ENCODE assay signal across 8 mouse cellular contexts in genomic region chr6:86497071-86497815, GRCm38 (mm10). TPM values are rescaled to one million over a fixed set of nuclear protein-coding genes. Genes with fewer than 3 reads are reported as not detected.
A peak's percentile ranks its signal among the peaks of the same experiment; 100 is the strongest.
DNase-seq lines count a peak whose midpoint lies in the region; ATAC-seq and TF ChIP-seq lines count a peak whose summit lies in the region.

No protein-coding gene starts in this region.

- no peaks in the 10 kb centered on the region for H3K9me3 ChIP-seq in embryonic facial prominence, embryonic 11.5 days (replicated peaks; ENCODE audit: control insufficient read depth, low read length)
- no peaks in the 10 kb centered on the region for H3K9me3 ChIP-seq in hindbrain, postnatal 0 days (ENCODE audit: low read length)
- H3K9me3 ChIP-seq in liver, embryonic 15.5 days (replicated peaks), result no peaks in the 10 kb centered on the region

- peaks cover 3% of the 10 kb centered on the region; the same call in 1 of the 2 replicates for H3K4me1 ChIP-seq in embryonic facial prominence, embryonic 11.5 days (ENCODE audit: control insufficient read depth, insufficient read depth, low read length)
- no peaks in the 10 kb centered on the region for H3K4me1 ChIP-seq in hindbrain, postnatal 0 days (ENCODE audit: insufficient read depth, low read length)
- H3K4me1 ChIP-seq in liver, embryonic 15.5 days (replicated peaks), result peaks cover 44% of the 10 kb centered on the region

- H3K4me3 ChIP-seq in layer of hippocampus, adult 2 months, result peak overlapping the region; percentile 34
- 0 out of 2 replicates have a peak overlapping the region, but pooled peaks have one; percentile 7 for H3K4me3 ChIP-seq in embryonic facial prominence, embryonic 11.5 days (ENCODE audit: low read depth, low read length)
- no peak overlapping the region for H3K4me3 ChIP-seq in hindbrain, postnatal 0 days (ENCODE audit: low read length)
- H3K4me3 ChIP-seq in liver, embryonic 15.5 days (replicated peaks), result peak overlapping the region; percentile 44

- DNase-seq in layer of hippocampus, adult 2 months (ENCODE audit: low spot score in 2 of 2), result no peak
- DNase-seq in layer of hippocampus, adult 18-20 months (ENCODE audit: low spot score in 2 of 2), result no peak
- DNase-seq in embryonic facial prominence, embryonic 11.5 days (ENCODE audit: low spot score), result peak; percentile 73
- DNase-seq in hindbrain, postnatal 0 days (ENCODE audit: low spot score), result peak; percentile 26
- no peak for DNase-seq in c-Kit-positive CD71-positive TER-119-positive erythroid progenitor cells, embryonic 14.5 days (ENCODE audit: low spot score)
- DNase-seq in frontal cortex, postnatal 14 days (ENCODE audit: low spot score in 2 of 2), result no peak

- no peaks in the 10 kb centered on the region for H3K36me3 ChIP-seq in embryonic facial prominence, embryonic 11.5 days (replicated peaks; ENCODE audit: control insufficient read depth, insufficient read depth, low read depth, low read length)
- H3K36me3 ChIP-seq in hindbrain, postnatal 0 days (ENCODE audit: insufficient read depth, low read length), result no peaks in the 10 kb centered on the region
- no peaks in the 10 kb centered on the region for H3K36me3 ChIP-seq in liver, embryonic 15.5 days (replicated peaks)

- peak overlapping the region; percentile 14 for H3K9ac ChIP-seq in embryonic facial prominence, embryonic 11.5 days (replicated peaks; ENCODE audit: low read length)
- 0 out of 2 replicates have a peak overlapping the region, but pooled peaks have one; percentile 3 for H3K9ac ChIP-seq in hindbrain, postnatal 0 days (replicated peaks; ENCODE audit: low read length)
- peak overlapping the region; percentile 46; the same call in 1 of the 2 replicates for H3K9ac ChIP-seq in liver, embryonic 15.5 days

- TF ChIP-seq CTCF in layer of hippocampus, adult 2 months (conservative IDR thresholded peaks at IDR 0.05), result 0 out of 2 replicates have a peak, but pooled peaks have one; percentile 31
- peak; percentile 19; the same call in 1 of the 2 replicates for TF ChIP-seq CTCF in hindbrain, postnatal 0 days (IDR thresholded peaks at IDR 0.05; ENCODE audit: low read depth)

- ATAC-seq in embryonic facial prominence, embryonic 11.5 days (replicated peaks; ENCODE audit: insufficient number of reproducible peaks, low FRiP score, low TSS enrichment, low read depth), result 0 out of 2 replicates have a peak, but pooled peaks have one; percentile 22
- peak; percentile 15; the same call in 1 of the 2 replicates for ATAC-seq in hindbrain, postnatal 0 days
- ATAC-seq in liver, embryonic 15.5 days (ENCODE audit: insufficient read depth), result 0 out of 2 replicates have a peak, but pooled peaks have one; percentile 16
- peak; percentile 14; the same call in 1 of the 2 replicates for ATAC-seq in neutrophil, adult 5-6 weeks (ENCODE audit: extremely low read depth, insufficient number of reproducible peaks, low FRiP score, poor library complexity, severe bottlenecking)

- WGBS in embryonic facial prominence, embryonic 11.5 days, result 10% methylated on average over 13 of the region's 13 CpGs
- 29% methylated on average over 13 of the region's 13 CpGs for WGBS in hindbrain, postnatal 0 days
- 14% methylated on average over 13 of the region's 13 CpGs for WGBS in liver, embryonic 15.5 days (ENCODE audit: insufficient replicate concordance)

- peak overlapping the region; percentile 48; the same call in 1 of the 2 replicates for H3K27ac ChIP-seq in layer of hippocampus, adult 2 months
- H3K27ac ChIP-seq in embryonic facial prominence, embryonic 11.5 days (replicated peaks; ENCODE audit: low read depth, low read length), result peak overlapping the region; percentile 45
- peak overlapping the region; percentile 21 for H3K27ac ChIP-seq in hindbrain, postnatal 0 days
- peak overlapping the region; percentile 48 for H3K27ac ChIP-seq in liver, embryonic 15.5 days (replicated peaks)

- no peaks in the 10 kb centered on the region for H3K27me3 ChIP-seq in embryonic facial prominence, embryonic 11.5 days (ENCODE audit: control insufficient read depth, insufficient read depth, low read length)
- H3K27me3 ChIP-seq in hindbrain, postnatal 0 days (ENCODE audit: insufficient read depth, low read length), result no peaks in the 10 kb centered on the region
- H3K27me3 ChIP-seq in liver, embryonic 15.5 days, result no peaks in the 10 kb centered on the region

- H3K4me2 ChIP-seq in embryonic facial prominence, embryonic 11.5 days (ENCODE audit: low read depth, low read length), result peak overlapping the region; percentile 22
- H3K4me2 ChIP-seq in hindbrain, postnatal 0 days (ENCODE audit: low read depth, low read length), result peak overlapping the region; percentile 30; the same call in 1 of the 2 replicates
- H3K4me2 ChIP-seq in liver, embryonic 15.5 days, result peak overlapping the region; percentile 52

RNA-seq across cellular contexts. Expression of gene Pcbp1, which starts 28.9 kb away (rescaled TPM):
- 100 to 1,000 TPM; 179 to 184 TPM for total RNA-seq in layer of hippocampus, adult 2 months (2021)
- total RNA-seq in layer of hippocampus, adult 18-20 months (2021), result 100 to 1,000 TPM; 197 to 204 TPM
- 405 and 423 TPM in 2 replicates for polyA plus RNA-seq in embryonic facial prominence, embryonic 11.5 days (2014; fragmentation: Nextera tagmentation; extraction: Ambion mirVana)
- 61.7 and 71.3 TPM in 2 replicates for total RNA-seq in hindbrain, postnatal 0 days (2014; rRNA removed)
- polyA plus RNA-seq in hindbrain, postnatal 0 days (2015; fragmentation: Nextera tagmentation; extraction: Ambion mirVana), result 300 and 303 TPM in 2 replicates
- 253 and 255 TPM in 2 replicates for polyA plus RNA-seq in liver, embryonic 15.5 days (2015; fragmentation: Nextera tagmentation; extraction: Ambion mirVana)
- total RNA-seq in neutrophil, adult 5-6 weeks (2017), result 35.6 and 38.3 TPM in 2 replicates

RNA-seq across cellular contexts. Expression of gene C87436, which starts 59.1 kb away (rescaled TPM):
- total RNA-seq in layer of hippocampus, adult 2 months (2021), result 10 to 100 TPM; 18.9 to 20.6 TPM
- total RNA-seq in layer of hippocampus, adult 18-20 months (2021), result 10 to 100 TPM; 17.5 to 17.8 TPM
- polyA plus RNA-seq in embryonic facial prominence, embryonic 11.5 days (2014; fragmentation: Nextera tagmentation; extraction: Ambion mirVana), result 23.8 and 25.1 TPM in 2 replicates
- total RNA-seq in hindbrain, postnatal 0 days (2014; rRNA removed), result 14.4 and 17.6 TPM in 2 replicates
- polyA plus RNA-seq in hindbrain, postnatal 0 days (2015; fragmentation: Nextera tagmentation; extraction: Ambion mirVana), result 15.9 and 19.6 TPM in 2 replicates
- 10.3 and 11.1 TPM in 2 replicates for polyA plus RNA-seq in liver, embryonic 15.5 days (2015; fragmentation: Nextera tagmentation; extraction: Ambion mirVana)
- 46.2 and 53.4 TPM in 2 replicates for total RNA-seq in neutrophil, adult 5-6 weeks (2017)

Comparison
In these comparisons a context has a peak if more than half of its experiments do, and no peak if none do; other contexts are left out.
1. DNase-seq: peak in embryonic facial prominence, embryonic 11.5 days (single experiment) and hindbrain, postnatal 0 days (single experiment); none in layer of hippocampus, adult 2 months (0 of 2), layer of hippocampus, adult 18-20 months (0 of 2), c-Kit-positive CD71-positive TER-119-positive erythroid progenitor cells, embryonic 14.5 days (single experiment) and frontal cortex, postnatal 14 days (0 of 2).
2. Peak in every context shown above with its lines, with median percentiles within 50 percentile points of each other: H3K27ac ChIP-seq, ATAC-seq, H3K4me2 ChIP-seq and H3K9ac ChIP-seq.